Mouse (Mus musculus): ENCODE results near the gene Upf1. TPM values are rescaled to one million over a fixed set of nuclear protein-coding genes. Genes with fewer than 3 reads are reported as not detected.

Upf1 gene
- polyA plus RNA-seq, 1 experiment = 47.2 TPM

DNA sequence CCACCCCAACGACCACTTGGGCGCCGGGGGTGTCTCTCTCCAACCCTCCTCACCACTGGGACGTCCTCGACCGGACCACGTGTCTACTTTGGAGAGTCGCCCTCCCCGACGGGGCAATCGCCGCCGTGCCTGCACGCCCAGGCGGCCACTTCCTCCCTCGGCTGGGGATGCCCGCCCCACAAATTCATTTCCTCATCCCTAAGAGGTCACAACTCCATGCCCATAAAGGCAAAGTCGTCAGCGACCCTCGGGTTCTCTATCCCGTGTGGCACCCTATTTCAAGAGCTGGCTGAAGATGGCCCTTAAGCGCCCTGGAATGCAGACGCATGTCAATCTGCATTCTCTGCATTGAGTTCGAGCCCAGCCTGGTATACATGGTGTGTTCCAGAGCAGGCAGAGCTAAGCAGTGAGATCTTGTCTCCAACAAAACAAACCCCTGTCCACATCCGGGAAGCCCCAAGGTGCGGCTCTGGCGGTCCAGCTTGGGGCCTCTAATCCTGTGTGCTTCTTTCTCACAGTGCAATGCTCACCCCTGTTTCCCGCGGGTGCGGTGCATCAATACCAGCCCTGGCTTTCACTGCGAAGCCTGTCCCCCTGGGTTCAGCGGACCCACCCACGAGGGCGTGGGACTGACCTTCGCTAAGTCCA is 22.3 kb upstream of the Upf1 start:
- Histone ChIP-seq H3K4me3 (ENCODE audit: insufficient read depth, poor library complexity, severe bottlenecking) (no peak overlapping the region), H3K27me3 (ENCODE audit: control insufficient read depth, insufficient read depth, insufficient read length) (peaks cover 31% of the 10 kb centered on the region), H3K79me2 (ENCODE audit: control insufficient read depth, insufficient read depth) (no peaks in the 10 kb centered on the region), H3ac (ENCODE audit: control insufficient read depth, insufficient read length, low read depth) (no peak overlapping the region), H3K36me3 (ENCODE audit: control insufficient read depth, insufficient read depth) (no peaks in the 10 kb centered on the region), H3K79me3 (ENCODE audit: low read depth) (no peaks in the 10 kb centered on the region)
- TF ChIP-seq CEBPB (IDR thresholded peaks at IDR 0.05; ENCODE audit: low read depth) (no peak), MYOG (IDR thresholded peaks at IDR 0.05; ENCODE audit: control insufficient read depth, extremely low read depth, insufficient read length) (no peak), MYOD1 (IDR thresholded peaks at IDR 0.05; ENCODE audit: control insufficient read depth, insufficient read length, low read depth) (no peak), CTCF (IDR thresholded peaks at IDR 0.05; ENCODE audit: control insufficient read depth, insufficient read depth, insufficient read length) (no peak), USF1 (IDR thresholded peaks at IDR 0.05; ENCODE audit: low read depth) (no peak), FOSL1 (IDR thresholded peaks at IDR 0.05; ENCODE audit: insufficient read depth, low read length, poor library complexity, severe bottlenecking) (no peak), MAX (IDR thresholded peaks at IDR 0.05) (no peak)

DNA sequence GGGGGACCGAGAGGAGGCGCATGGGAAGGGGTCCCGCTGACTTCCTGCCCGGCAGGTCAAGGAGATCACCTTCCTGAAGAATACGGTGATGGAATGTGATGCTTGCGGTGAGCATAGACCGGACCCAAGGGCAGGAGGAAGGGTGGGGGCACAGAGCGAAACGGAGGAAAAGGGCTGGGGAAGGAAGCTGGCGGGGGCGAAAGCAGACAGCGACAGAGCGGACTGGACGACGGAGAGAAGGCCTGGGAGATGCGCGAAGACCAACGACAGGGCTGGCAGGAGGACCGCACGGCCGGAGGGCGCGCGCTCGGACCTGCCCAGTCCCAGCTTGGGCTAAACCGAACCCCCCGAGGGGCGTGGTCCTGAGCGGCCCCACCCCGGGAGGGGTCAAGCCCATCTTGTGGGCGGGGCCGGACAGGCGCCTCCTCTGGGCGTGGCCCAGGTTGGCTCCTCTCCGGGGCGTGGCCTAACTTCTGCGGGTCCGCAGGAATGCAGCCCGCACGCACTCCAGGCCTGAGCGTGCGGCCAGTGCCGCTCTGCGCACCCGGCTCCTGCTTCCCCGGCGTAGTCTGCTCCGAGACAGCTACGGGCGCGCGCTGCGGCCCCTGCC is 21.3 kb upstream of the Upf1 start:
- peak overlapping the region; percentile 75 for H3ac ChIP-seq (ENCODE audit: control insufficient read depth, insufficient read length, low read depth)
- H3K27me3 ChIP-seq (ENCODE audit: control insufficient read depth, insufficient read depth, insufficient read length) = peaks cover 31% of the 10 kb centered on the region
- H3K79me3 ChIP-seq (ENCODE audit: low read depth) = no peaks in the 10 kb centered on the region
- H3K36me3 ChIP-seq (ENCODE audit: control insufficient read depth, insufficient read depth) = no peaks in the 10 kb centered on the region
- TF ChIP-seq MAX (IDR thresholded peaks at IDR 0.05) (no peak), CTCF (IDR thresholded peaks at IDR 0.05; ENCODE audit: control insufficient read depth, insufficient read depth, insufficient read length) (no peak), MYOD1 (IDR thresholded peaks at IDR 0.05; ENCODE audit: control insufficient read depth, insufficient read length, low read depth) (no peak), CEBPB (IDR thresholded peaks at IDR 0.05; ENCODE audit: low read depth) (no peak), FOSL1 (IDR thresholded peaks at IDR 0.05; ENCODE audit: insufficient read depth, low read length, poor library complexity, severe bottlenecking) (no peak), MYOG (IDR thresholded peaks at IDR 0.05; ENCODE audit: control insufficient read depth, extremely low read depth, insufficient read length) (no peak), USF1 (IDR thresholded peaks at IDR 0.05; ENCODE audit: low read depth) (no peak)
- H3K79me2 ChIP-seq (ENCODE audit: control insufficient read depth, insufficient read depth) = no peaks in the 10 kb centered on the region
- H3K4me3 ChIP-seq (ENCODE audit: insufficient read depth, poor library complexity, severe bottlenecking) = no peak overlapping the region

- H3K27me3 ChIP-seq (ENCODE audit: control insufficient read depth, insufficient read depth, insufficient read length) = peaks cover 31% of the 10 kb centered on the region
- no peak within 1 kb of the TSS for H3K4me3 ChIP-seq (ENCODE audit: insufficient read depth, poor library complexity, severe bottlenecking)
- no peaks in the 10 kb centered on the region for H3K79me3 ChIP-seq (ENCODE audit: low read depth)
- peak within 1 kb of the TSS; percentile 75 for H3ac ChIP-seq (ENCODE audit: control insufficient read depth, insufficient read length, low read depth)
- no peaks in the 10 kb centered on the region for H3K36me3 ChIP-seq (ENCODE audit: control insufficient read depth, insufficient read depth)
- no peaks in the 10 kb centered on the region for H3K79me2 ChIP-seq (ENCODE audit: control insufficient read depth, insufficient read depth)
- no peak for TF ChIP-seq CEBPB (IDR thresholded peaks at IDR 0.05; ENCODE audit: low read depth)
- no peak for TF ChIP-seq MYOD1 (IDR thresholded peaks at IDR 0.05; ENCODE audit: control insufficient read depth, insufficient read length, low read depth)
- no peak for TF ChIP-seq CTCF (IDR thresholded peaks at IDR 0.05; ENCODE audit: control insufficient read depth, insufficient read depth, insufficient read length)
- no peak for TF ChIP-seq MYOG (IDR thresholded peaks at IDR 0.05; ENCODE audit: control insufficient read depth, extremely low read depth, insufficient read length)
- no peak for TF ChIP-seq FOSL1 (IDR thresholded peaks at IDR 0.05; ENCODE audit: insufficient read depth, low read length, poor library complexity, severe bottlenecking)
- TF ChIP-seq USF1 (IDR thresholded peaks at IDR 0.05; ENCODE audit: low read depth) = no peak
- no peak for TF ChIP-seq MAX (IDR thresholded peaks at IDR 0.05)
Measured at GRCm38 (mm10) chr8:70373397-70374317, 20.6 kb upstream of the Upf1 start, which contains the start of gene Comp. TSS of gene Comp (plus strand) at chr8:70373558.

DNA sequence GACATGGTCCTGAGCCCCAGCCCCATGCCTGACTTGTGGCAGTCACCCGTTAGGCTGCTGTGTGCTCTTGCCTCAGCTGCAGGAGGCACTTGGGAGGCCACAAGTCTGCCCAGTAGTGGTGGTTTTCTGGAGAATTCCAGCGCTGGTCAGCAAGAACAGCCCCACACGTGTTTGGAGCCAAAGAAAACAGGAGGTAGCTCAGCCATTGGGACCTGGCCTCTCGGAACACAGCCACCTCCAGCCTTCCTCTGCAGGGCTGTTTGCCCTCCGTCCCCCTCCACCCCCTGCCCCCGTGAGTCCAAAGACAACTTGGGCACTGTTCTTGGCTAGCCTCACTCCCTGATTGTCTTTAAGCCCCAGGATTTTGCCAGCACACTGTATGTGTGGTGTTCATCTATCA is 18.9 kb upstream of the Upf1 start:
- no peaks in the 10 kb centered on the region for H3K36me3 ChIP-seq (ENCODE audit: control insufficient read depth, insufficient read depth)
- H3K27me3 ChIP-seq (ENCODE audit: control insufficient read depth, insufficient read depth, insufficient read length) = peaks cover 31% of the 10 kb centered on the region
- H3ac ChIP-seq (ENCODE audit: control insufficient read depth, insufficient read length, low read depth) = no peak overlapping the region
- no peaks in the 10 kb centered on the region for H3K79me3 ChIP-seq (ENCODE audit: low read depth)
- no peaks in the 10 kb centered on the region for H3K79me2 ChIP-seq (ENCODE audit: control insufficient read depth, insufficient read depth)
- no peak for TF ChIP-seq MAX (IDR thresholded peaks at IDR 0.05)
- no peak overlapping the region for H3K4me3 ChIP-seq (ENCODE audit: insufficient read depth, poor library complexity, severe bottlenecking)

GRCm38 (mm10) chr8:70370476-70370875 is 17.4 kb upstream of the Upf1 start:
- Histone ChIP-seq H3K27me3 (ENCODE audit: control insufficient read depth, insufficient read depth, insufficient read length) (peaks cover 22% of the 10 kb centered on the region), H3K79me2 (ENCODE audit: control insufficient read depth, insufficient read depth) (no peaks in the 10 kb centered on the region), H3ac (ENCODE audit: control insufficient read depth, insufficient read length, low read depth) (no peak overlapping the region), H3K36me3 (ENCODE audit: control insufficient read depth, insufficient read depth) (no peaks in the 10 kb centered on the region), H3K4me3 (ENCODE audit: insufficient read depth, poor library complexity, severe bottlenecking) (no peak overlapping the region), H3K79me3 (ENCODE audit: low read depth) (no peaks in the 10 kb centered on the region)
- TF ChIP-seq CEBPB (IDR thresholded peaks at IDR 0.05; ENCODE audit: low read depth) = no peak
- no peak for TF ChIP-seq FOSL1 (IDR thresholded peaks at IDR 0.05; ENCODE audit: insufficient read depth, low read length, poor library complexity, severe bottlenecking)
- TF ChIP-seq USF1 (IDR thresholded peaks at IDR 0.05; ENCODE audit: low read depth) = no peak
- no peak for TF ChIP-seq MYOD1 (IDR thresholded peaks at IDR 0.05; ENCODE audit: control insufficient read depth, insufficient read length, low read depth)
- TF ChIP-seq MYOG (IDR thresholded peaks at IDR 0.05; ENCODE audit: control insufficient read depth, extremely low read depth, insufficient read length) = no peak
- TF ChIP-seq CTCF (IDR thresholded peaks at IDR 0.05; ENCODE audit: control insufficient read depth, insufficient read depth, insufficient read length) = no peak
- TF ChIP-seq MAX (IDR thresholded peaks at IDR 0.05) = no peak

Data from C2C12 (cell line).